Mouse (Mus musculus): ENCODE measurements around the gene 2310011J03Rik. TPM values are rescaled to one million over a fixed set of nuclear protein-coding genes. Genes with fewer than 3 reads are reported as not detected.

2310011J03Rik gene
- 57.7 and 64.6 TPM in 2 replicates for polyA plus RNA-seq (2015; fragmentation: Nextera tagmentation; extraction: Ambion mirVana)

DNA sequence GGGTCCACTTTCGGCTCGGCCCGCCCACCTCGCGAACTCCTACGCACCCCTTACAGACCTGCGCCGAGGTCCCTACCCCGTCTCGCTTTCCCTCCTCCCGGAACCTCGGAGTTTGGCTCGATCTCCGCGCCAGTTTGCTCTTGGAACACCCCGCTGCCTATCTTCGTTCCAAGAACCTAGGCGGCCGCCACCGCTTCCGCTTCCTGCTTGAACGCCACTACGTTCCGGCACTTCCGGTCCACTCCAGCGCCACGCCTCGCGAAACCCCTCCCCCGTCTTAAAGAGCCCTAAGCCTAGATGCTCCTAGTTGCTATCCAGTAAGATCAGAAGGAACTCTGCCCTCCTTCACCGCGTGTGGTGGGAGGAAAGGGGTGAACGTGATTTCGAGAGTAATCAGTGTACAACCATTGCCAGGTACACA, at the start of gene 2310011J03Rik:
Gene 2310011J03Rik (minus strand): TSS at position 198 of the 421 bp plus-strand sequence.

DNA sequence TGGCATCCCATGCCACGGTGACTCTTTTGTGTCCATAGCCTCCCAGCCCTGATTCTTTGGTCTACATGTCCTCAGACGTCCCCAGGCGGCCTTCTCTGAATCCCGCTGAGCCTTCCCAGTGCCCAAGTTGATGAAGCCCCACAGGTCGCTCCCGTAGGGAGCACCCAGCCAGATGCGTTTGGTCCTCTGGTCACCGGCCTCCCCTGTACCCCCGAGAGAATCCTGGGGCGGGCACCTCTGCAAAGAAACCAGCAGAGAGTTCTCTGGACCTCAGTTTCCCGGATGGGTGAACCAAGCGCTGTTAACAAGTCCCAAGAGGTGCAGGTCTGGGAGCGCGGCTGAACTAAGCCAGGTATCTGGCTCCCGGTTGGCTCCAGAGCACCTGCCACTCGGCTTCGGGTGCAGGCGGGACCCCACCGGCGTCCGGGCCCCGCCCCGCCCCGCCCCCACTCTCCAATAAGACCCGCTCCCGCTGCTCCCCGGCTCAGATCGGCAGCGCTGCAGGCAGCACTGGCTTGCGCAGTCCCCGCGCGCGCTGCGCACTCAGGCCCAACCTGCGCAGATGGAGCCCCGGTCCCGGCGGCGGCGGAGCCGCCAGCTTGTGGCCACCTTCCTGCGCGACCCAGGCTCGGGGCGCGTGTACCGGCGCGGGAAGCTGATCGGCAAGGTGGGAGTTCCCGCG, 35.8 kb upstream of the 2310011J03Rik start, which contains the start of gene Plk5:
Gene Plk5 (plus strand): TSS at position 459 of the 682 bp plus-strand sequence.

DNA sequence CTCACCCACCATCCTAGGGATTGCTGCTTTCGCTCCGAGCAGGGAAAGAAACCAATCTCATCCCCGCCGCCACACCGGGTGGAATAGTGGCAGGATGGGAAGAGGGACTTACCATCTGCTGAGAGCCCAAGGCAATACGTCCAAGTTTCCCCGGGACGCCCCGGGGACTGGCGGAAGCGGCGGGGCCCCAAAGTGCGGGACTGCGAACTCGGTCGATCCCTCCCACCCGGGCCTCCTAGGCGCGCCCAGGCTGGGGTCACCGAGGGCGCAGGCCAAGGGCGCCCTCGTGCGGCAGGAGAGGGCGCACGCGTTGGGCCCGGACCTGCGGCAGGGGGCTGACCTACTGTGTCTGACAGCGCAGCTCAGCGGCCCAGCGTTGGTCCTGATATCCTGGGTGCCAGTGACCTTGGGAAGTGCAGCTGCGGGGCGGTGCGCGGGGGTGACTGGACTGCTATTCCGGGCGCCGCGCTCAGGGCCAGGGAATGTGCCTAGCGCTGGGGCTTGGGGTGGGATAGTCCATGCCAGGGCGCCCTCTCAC, 28.0 kb upstream of the 2310011J03Rik start, which contains the start of gene Adamtsl5:
Gene Adamtsl5 (minus strand): TSS at position 169 of the 538 bp plus-strand sequence.

DNA sequence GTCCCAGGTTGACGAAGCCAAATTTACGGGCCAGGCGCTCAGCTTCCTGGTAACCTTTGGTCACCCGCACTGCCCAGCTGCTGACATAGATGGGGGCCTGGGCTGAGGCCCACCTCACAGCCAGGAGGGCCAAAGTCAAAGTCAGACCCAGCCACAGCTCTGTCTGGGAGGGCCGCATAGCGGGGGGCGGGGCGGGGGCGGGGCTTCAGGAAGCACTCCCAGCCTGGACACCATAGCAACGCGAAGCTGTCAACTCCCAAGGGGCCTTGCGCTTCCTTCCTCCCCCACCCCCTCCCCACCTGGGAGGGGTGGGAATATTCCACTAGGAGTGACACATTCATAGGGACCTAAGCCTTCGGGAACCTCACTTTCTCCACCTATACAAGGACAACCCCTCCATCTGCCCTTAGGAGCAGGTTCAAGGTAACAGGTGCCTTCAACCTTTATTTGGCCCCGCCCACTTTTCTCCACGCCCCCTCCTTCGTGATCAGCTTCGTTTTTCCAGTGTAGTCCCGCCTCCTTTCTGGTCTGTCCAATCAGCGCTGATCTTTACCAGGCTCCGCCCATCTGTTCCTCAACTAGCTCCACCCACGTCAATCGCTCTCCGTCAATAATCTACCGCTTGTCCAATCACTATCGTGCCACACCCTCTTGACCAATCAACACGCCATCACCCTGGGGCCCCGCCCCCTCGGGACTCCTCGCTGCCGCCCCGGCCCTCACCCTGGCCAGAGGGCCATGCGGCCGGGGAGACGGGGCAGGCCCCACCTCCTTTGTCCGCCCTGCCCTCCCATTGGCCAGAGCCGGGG, 9.1 kb upstream of the 2310011J03Rik start, which contains the start of the genes Pcsk4 and Reep6:
Gene Pcsk4 (minus strand): TSS at position 226 of the 809 bp plus-strand sequence.
Gene Reep6 (plus strand): TSS at position 681 of the 809 bp plus-strand sequence.

DNA sequence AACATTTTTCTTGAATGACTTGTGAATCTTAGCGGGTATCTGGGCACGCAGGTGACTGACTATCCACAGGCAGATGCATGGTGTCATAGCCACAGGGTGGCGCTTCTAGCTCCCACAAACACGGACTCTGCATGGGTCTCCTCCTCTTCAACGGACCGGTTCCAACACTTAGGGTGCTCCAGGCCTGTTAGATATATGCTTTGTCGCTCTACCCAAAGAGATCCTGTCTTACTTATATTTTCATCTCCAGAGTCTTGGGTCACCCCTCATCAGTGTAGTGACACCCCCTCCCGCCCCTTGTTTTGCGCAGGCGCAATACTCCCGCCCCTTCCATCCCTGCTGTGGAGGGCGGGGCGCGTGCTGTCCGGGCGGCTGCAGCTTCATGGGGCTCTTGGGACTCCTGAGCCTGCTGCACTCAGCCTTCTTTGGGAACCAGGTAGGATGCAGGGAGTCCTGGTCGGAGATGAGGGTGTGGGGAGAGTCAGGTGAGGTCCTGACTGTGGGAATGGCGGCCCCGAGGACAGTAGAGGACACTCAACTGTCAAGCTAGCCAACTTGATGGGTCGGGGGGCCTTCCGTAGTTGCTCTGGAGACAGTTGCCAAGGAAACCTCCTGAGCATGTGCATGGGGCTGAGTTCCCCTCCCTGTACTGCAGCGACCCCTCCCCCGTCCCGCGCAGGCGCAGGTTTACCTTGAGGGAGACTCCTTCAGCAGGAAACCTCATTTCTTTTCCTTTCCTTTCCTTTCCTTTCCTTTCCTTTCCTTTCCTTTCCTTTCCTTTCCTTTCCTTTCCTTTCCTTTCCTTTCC, 24.5 kb downstream of the 2310011J03Rik start, which contains the start of gene Apc2:
Gene Apc2 (plus strand): TSS at position 360 of the 808 bp plus-strand sequence.

DNA sequence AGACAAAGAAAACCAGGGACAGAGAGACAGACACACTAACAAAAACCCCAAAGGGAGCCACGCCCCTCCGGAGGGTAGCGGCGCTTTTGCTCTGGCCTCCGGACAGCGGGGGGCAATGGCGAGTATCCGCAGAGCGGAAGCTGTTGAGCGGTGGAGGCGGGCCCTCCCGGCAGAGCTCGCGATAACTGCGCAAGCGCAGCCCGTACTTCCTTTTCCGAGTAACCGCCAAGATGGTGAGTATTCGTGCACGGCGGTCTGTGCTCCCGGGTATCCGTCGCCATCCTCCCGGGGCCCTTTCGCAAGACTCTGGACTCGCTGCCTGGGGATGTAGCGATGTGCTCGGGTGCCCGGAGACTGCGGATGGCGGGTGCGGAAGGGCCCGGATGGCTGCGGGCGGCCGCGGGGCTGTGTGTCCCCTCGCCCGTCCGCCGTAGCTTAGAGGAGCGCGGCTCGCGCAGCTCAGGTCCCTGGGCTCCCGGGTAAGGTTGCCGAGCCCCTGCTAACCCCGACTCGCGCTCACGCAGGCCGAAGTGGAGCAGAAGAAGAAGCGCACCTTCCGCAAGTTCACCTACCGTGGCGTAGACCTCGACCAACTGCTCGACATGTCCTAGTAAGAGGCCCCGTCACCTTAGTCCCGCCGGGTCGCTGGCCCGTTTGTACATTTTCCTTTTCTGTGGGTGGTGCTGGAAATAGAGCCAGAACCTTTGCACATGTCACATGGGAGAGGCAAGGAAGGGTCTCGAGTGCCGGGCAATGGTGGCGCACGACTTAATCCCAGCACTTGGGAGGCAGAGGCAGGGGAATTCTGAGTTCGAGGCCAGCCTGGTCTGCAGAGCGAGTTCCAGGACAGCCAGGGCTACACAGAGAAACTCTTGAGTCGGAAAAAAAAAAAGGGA, 27.8 kb downstream of the 2310011J03Rik start, which contains the start of gene Rps15:
Gene Rps15 (plus strand): TSS at position 203 of the 896 bp plus-strand sequence.

Small RNA genes lying within 50 kb of the gene (microRNA-seq; reads per million reads assigned to microRNA genes)
- gene Mir6911 (ENCODE audit: borderline replicate concordance, insufficient number of aligned reads) = not detected

Other genes with a start within 250 kb of the 2310011J03Rik start
- gene Sbno2, start 215.0 kb downstream of the 2310011J03Rik start, polyA plus RNA-seq (2015; fragmentation: Nextera tagmentation; extraction: Ambion mirVana) = 7.0 and 17.7 TPM in 2 replicates
- gene Stk11, start 204.7 kb downstream of the 2310011J03Rik start, polyA plus RNA-seq (2015; fragmentation: Nextera tagmentation; extraction: Ambion mirVana) = 10.7 and 13.5 TPM in 2 replicates
- gene Atp5d, start 181.9 kb downstream of the 2310011J03Rik start, polyA plus RNA-seq (2015; fragmentation: Nextera tagmentation; extraction: Ambion mirVana) = 381 and 502 TPM in 2 replicates
- gene Cbarp, start 179.7 kb downstream of the 2310011J03Rik start, polyA plus RNA-seq (2015; fragmentation: Nextera tagmentation; extraction: Ambion mirVana) = 9.5 and 12.7 TPM in 2 replicates
- gene Midn, start 172.3 kb downstream of the 2310011J03Rik start, polyA plus RNA-seq (2015; fragmentation: Nextera tagmentation; extraction: Ambion mirVana) = 9.1 and 14.6 TPM in 2 replicates
- 298 and 357 TPM in 2 replicates for gene Cirbp, start 154.6 kb downstream of the 2310011J03Rik start, polyA plus RNA-seq (2015; fragmentation: Nextera tagmentation; extraction: Ambion mirVana)
- gene 1600002K03Rik, start 147.6 kb downstream of the 2310011J03Rik start, polyA plus RNA-seq (2015; fragmentation: Nextera tagmentation; extraction: Ambion mirVana) = 23.0 and 26.5 TPM in 2 replicates
- 13.9 and 14.2 TPM in 2 replicates for gene Efna2, start 141.1 kb downstream of the 2310011J03Rik start, polyA plus RNA-seq (2015; fragmentation: Nextera tagmentation; extraction: Ambion mirVana)
- 26.2 TPM in 2 replicates for gene Mum1, start 94.1 kb downstream of the 2310011J03Rik start, polyA plus RNA-seq (2015; fragmentation: Nextera tagmentation; extraction: Ambion mirVana)
- 325 and 379 TPM in 2 replicates for gene Ndufs7, start 71.4 kb downstream of the 2310011J03Rik start, polyA plus RNA-seq (2015; fragmentation: Nextera tagmentation; extraction: Ambion mirVana)
- 79.8 and 194 TPM in 2 replicates for gene Gamt, start 59.5 kb downstream of the 2310011J03Rik start, polyA plus RNA-seq (2015; fragmentation: Nextera tagmentation; extraction: Ambion mirVana)
- gene Dazap1, start 59.1 kb downstream of the 2310011J03Rik start, polyA plus RNA-seq (2015; fragmentation: Nextera tagmentation; extraction: Ambion mirVana) = 25.3 and 33.2 TPM in 2 replicates
- gene Rps15, start 28.1 kb downstream of the 2310011J03Rik start, polyA plus RNA-seq (2015; fragmentation: Nextera tagmentation; extraction: Ambion mirVana) = 722 and 992 TPM in 2 replicates
- gene Apc2, start 24.6 kb downstream of the 2310011J03Rik start, polyA plus RNA-seq (2015; fragmentation: Nextera tagmentation; extraction: Ambion mirVana) = 5.2 and 14.1 TPM in 2 replicates
- 3.2 and 3.3 TPM in 2 replicates for gene Pcsk4, start 9.0 kb upstream of the 2310011J03Rik start, polyA plus RNA-seq (2015; fragmentation: Nextera tagmentation; extraction: Ambion mirVana)
- 5.7 and 5.9 TPM in 2 replicates for gene Reep6, start 9.4 kb upstream of the 2310011J03Rik start, polyA plus RNA-seq (2015; fragmentation: Nextera tagmentation; extraction: Ambion mirVana)
- 24.9 and 42.4 TPM in 2 replicates for gene Adamtsl5, start 27.9 kb upstream of the 2310011J03Rik start, polyA plus RNA-seq (2015; fragmentation: Nextera tagmentation; extraction: Ambion mirVana)
- 0.26 TPM in 1 of 2 replicates, not detected in the other for gene Plk5, start 35.9 kb upstream of the 2310011J03Rik start, polyA plus RNA-seq (2015; fragmentation: Nextera tagmentation; extraction: Ambion mirVana)
- 6.5 and 7.7 TPM in 2 replicates for gene Mex3d, start 67.1 kb upstream of the 2310011J03Rik start, polyA plus RNA-seq (2015; fragmentation: Nextera tagmentation; extraction: Ambion mirVana)
- gene Mbd3, start 79.0 kb upstream of the 2310011J03Rik start, polyA plus RNA-seq (2015; fragmentation: Nextera tagmentation; extraction: Ambion mirVana) = 90.1 and 97.9 TPM in 2 replicates
- 1,129 and 1,245 TPM in 2 replicates for gene Uqcr11, start 86.3 kb upstream of the 2310011J03Rik start, polyA plus RNA-seq (2015; fragmentation: Nextera tagmentation; extraction: Ambion mirVana)
- gene Tcf3, start 113.1 kb upstream of the 2310011J03Rik start, polyA plus RNA-seq (2015; fragmentation: Nextera tagmentation; extraction: Ambion mirVana) = 49.3 and 57.5 TPM in 2 replicates
- gene Onecut3, start 174.3 kb upstream of the 2310011J03Rik start, polyA plus RNA-seq (2015; fragmentation: Nextera tagmentation; extraction: Ambion mirVana) = not detected in 2 replicates
- gene Atp8b3, start 218.6 kb upstream of the 2310011J03Rik start, polyA plus RNA-seq (2015; fragmentation: Nextera tagmentation; extraction: Ambion mirVana) = 0.61 and 0.94 TPM in 2 replicates
- 11.2 and 20.1 TPM in 2 replicates for gene Rexo1, start 241.0 kb upstream of the 2310011J03Rik start, polyA plus RNA-seq (2015; fragmentation: Nextera tagmentation; extraction: Ambion mirVana)

Data from adrenal gland, postnatal 0 days (tissue).